Mouse (Mus musculus) cortical plate, adult 2 months (tissue): ENCODE measurements around the gene Npas1.

Experiments used
- CTCF ChIP-seq: fragments of 200-500 bp; IDR thresholded peaks from 2 replicates; pipeline ENCODE4 v1.5.1; 2011; ENCODE audit warnings: mild to moderate bottlenecking, control low read depth, low read length; ENCODE audit not compliant: insufficient read depth; ENCODE audit errors: extremely low read depth
- POLR2A ChIP-seq: fragments of 200-500 bp; IDR thresholded peaks from 2 replicates; pipeline ENCODE4 v1.6.1; 2011; ENCODE audit warnings: mild to moderate bottlenecking, low read length, control low read depth; ENCODE audit not compliant: insufficient read depth; ENCODE audit errors: extremely low read depth

GRCm38 (mm10) chr7:16468115-16468514 is 9.4 kb downstream of the Npas1 start:
- TF ChIP-seq CTCF (no peak), POLR2A (no peak)
